Mouse (Mus musculus): ENCODE data around the gene Rapgef1.

GRCm38 (mm10) chr2:29633782-29634181 lies 14.3 kb downstream of the Rapgef1 start:
- TF ChIP-seq POLR2A (IDR thresholded peaks at IDR 0.05; ENCODE audit: control insufficient read depth, extremely low read depth, insufficient read depth, low read length, poor library complexity) = no peak
- TF ChIP-seq CTCF (IDR thresholded peaks at IDR 0.05; ENCODE audit: borderline replicate concordance, control insufficient read depth, extremely low read depth, insufficient read depth, low read length, poor library complexity) = no peak

Measured in thymus, adult 2 months (tissue).